Mouse (Mus musculus) cerebellum, postnatal 36 days (tissue): Measurements from ENCODE around the gene Fermt2.
A peak's percentile ranks its signal among the peaks of the same experiment; 100 is the strongest.

ENCODE experiments used
- DNase-seq, 2 experiments: peaks; one replicate each; pipeline ENCODE4 v3.0.0; 2021 to 2022; ENCODE audit warnings: mixed read lengths in 2 of 2

The Fermt2 gene

GRCm38 (mm10) chr14:45529411-45530363, at the start of gene Fermt2:
TSS of gene Fermt2 (minus strand) at chr14:45530118.
- peak; percentile 77 to 78 for DNase-seq

GRCm38 (mm10) chr14:45566066-45566937, 36.4 kb upstream of the Fermt2 start:
- DNase-seq, result peak; percentile 69 to 71

GRCm38 (mm10) chr14:45565216-45566065, 35.5 kb upstream of the Fermt2 start:
- no peak for DNase-seq

GRCm38 (mm10) chr14:45563577-45563976, 33.7 kb upstream of the Fermt2 start:
- peak; percentile 22 to 35 for DNase-seq

GRCm38 (mm10) chr14:45561681-45562080, 31.8 kb upstream of the Fermt2 start:
- DNase-seq, result no peak

GRCm38 (mm10) chr14:45559018-45559417, 29.1 kb upstream of the Fermt2 start:
- no peak for DNase-seq

- DNase-seq, result no peak
These were observed 24.4 kb upstream of the Fermt2 start for GRCm38 (mm10) chr14:45554336-45554735.

GRCm38 (mm10) chr14:45553854-45554253, 23.9 kb upstream of the Fermt2 start:
- DNase-seq, result peak in 1 of 2 experiments; percentile 19

GRCm38 (mm10) chr14:45552431-45552830, 22.5 kb upstream of the Fermt2 start:
- no peak for DNase-seq

GRCm38 (mm10) chr14:45551121-45551768, 21.3 kb upstream of the Fermt2 start:
- peak; percentile 32 to 35 for DNase-seq

GRCm38 (mm10) chr14:45550010-45550647, 20.2 kb upstream of the Fermt2 start:
- DNase-seq, result peak in 1 of 2 experiments; percentile 29

- DNase-seq, result no peak
These were observed 18.2 kb upstream of the Fermt2 start for GRCm38 (mm10) chr14:45548118-45548517.

- DNase-seq, result no peak
These were observed 15.0 kb upstream of the Fermt2 start for GRCm38 (mm10) chr14:45544905-45545304.

- DNase-seq, result no peak
These were observed 14.1 kb upstream of the Fermt2 start for GRCm38 (mm10) chr14:45544026-45544425.

GRCm38 (mm10) chr14:45539659-45540468, 9.9 kb upstream of the Fermt2 start:
- peak; percentile 68 to 69 for DNase-seq

- DNase-seq, result no peak
These were observed 737 bp upstream of the Fermt2 start for GRCm38 (mm10) chr14:45530364-45531345.

- peak in 1 of 2 experiments; percentile 29 for DNase-seq
These were observed 1.1 kb downstream of the Fermt2 start for GRCm38 (mm10) chr14:45528861-45529260.

GRCm38 (mm10) chr14:45515771-45516170, 14.1 kb downstream of the Fermt2 start:
- no peak for DNase-seq

GRCm38 (mm10) chr14:45510787-45511186, 19.1 kb downstream of the Fermt2 start:
- DNase-seq, result no peak
